7 mouse cellular contexts compared by ENCODE assay signal in the genomic region with DNA sequence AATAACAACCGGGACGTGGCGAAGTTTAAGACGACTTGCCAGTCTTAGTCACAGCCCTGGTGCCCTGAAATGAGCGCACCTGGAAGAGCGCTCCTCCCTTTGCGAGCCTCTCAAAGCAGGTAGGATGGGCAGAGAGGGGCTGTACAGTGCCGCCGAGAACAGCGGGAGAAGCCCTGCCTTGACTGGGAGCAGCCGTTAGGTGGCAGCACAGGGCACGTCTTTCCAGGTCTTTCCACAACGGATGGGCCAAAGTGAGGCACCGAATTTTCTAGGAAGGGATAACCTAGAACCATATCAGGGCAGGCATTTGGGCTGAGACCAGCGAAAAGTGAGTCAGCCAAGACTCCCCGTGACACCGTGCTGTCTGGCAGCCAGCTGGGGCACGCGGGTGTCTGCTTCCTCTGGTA.
DNase-seq lines count a peak whose midpoint lies in the region; ATAC-seq lines count a peak whose summit lies in the region.

No protein-coding gene starts in this region.

- peak; percentile 72; the same call in 1 of the 2 replicates for ATAC-seq in intestine, embryonic 14.5 days (replicated peaks; ENCODE audit: low FRiP score, low TSS enrichment, low read depth)

- H3K4me1 ChIP-seq in intestine, embryonic 14.5 days (replicated peaks; ENCODE audit: control insufficient read depth, insufficient read depth, low read length): no peaks in the 10 kb centered on the region; the same call in 1 of the 2 replicates

- intact Hi-C loops in left cerebral cortex, postnatal 14 days (cut with DNase I): loop anchor here (10.0 kb wide), 1 partner anchor 101 kb away; a partner anchor contains a TSS

- peak overlapping the region; percentile 18; the same call in 1 of the 2 replicates for H3K4me3 ChIP-seq in intestine, embryonic 14.5 days (ENCODE audit: low read depth, low read length)

- H3K27ac ChIP-seq in intestine, embryonic 14.5 days (ENCODE audit: low read depth): no peak overlapping the region

- peak; percentile 88 to 96 for DNase-seq in adrenal gland, adult (ENCODE audit: inconsistent age in 2 of 2, low spot score in 1 of 2)
- DNase-seq in embryo, embryonic 10 days (ENCODE audit: low spot score): peak; percentile 90
- DNase-seq in gastrocnemius, postnatal 25 days: peak; percentile 69
- peak; percentile 94 for DNase-seq in intestine, embryonic 14.5 days (ENCODE audit: low spot score)
- peak; percentile 85 to 91 for DNase-seq in left cerebral cortex, postnatal 14 days (ENCODE audit: low spot score in 2 of 2)
- peak; percentile 83 for DNase-seq in mesoderm, embryonic 11.5 days (ENCODE audit: low read depth, low spot score)
- peak; percentile 88 for DNase-seq in right cerebral cortex, postnatal 4 days

- H3K9ac ChIP-seq in intestine, embryonic 14.5 days (ENCODE audit: low read length): peak overlapping the region; percentile 34; the same call in 1 of the 2 replicates

- 6% methylated on average over 19 of the region's 19 CpGs for WGBS in intestine, embryonic 14.5 days

- 0 out of 2 replicates have a peak, but pooled peaks cover 2% of the 10 kb centered on the region for H3K9me3 ChIP-seq in intestine, embryonic 14.5 days (ENCODE audit: control insufficient read depth, low read length)

- peak overlapping the region; percentile 50 for H3K4me2 ChIP-seq in intestine, embryonic 14.5 days (ENCODE audit: low read length)

- H3K27me3 ChIP-seq in intestine, embryonic 14.5 days (replicated peaks; ENCODE audit: control insufficient read depth, insufficient read depth, low read length): no peaks in the 10 kb centered on the region

- no peaks in the 10 kb centered on the region for H3K36me3 ChIP-seq in intestine, embryonic 14.5 days (ENCODE audit: control insufficient read depth, insufficient read depth, low read length)
